22 mouse cellular contexts compared by ENCODE assay signal in the genomic region with DNA sequence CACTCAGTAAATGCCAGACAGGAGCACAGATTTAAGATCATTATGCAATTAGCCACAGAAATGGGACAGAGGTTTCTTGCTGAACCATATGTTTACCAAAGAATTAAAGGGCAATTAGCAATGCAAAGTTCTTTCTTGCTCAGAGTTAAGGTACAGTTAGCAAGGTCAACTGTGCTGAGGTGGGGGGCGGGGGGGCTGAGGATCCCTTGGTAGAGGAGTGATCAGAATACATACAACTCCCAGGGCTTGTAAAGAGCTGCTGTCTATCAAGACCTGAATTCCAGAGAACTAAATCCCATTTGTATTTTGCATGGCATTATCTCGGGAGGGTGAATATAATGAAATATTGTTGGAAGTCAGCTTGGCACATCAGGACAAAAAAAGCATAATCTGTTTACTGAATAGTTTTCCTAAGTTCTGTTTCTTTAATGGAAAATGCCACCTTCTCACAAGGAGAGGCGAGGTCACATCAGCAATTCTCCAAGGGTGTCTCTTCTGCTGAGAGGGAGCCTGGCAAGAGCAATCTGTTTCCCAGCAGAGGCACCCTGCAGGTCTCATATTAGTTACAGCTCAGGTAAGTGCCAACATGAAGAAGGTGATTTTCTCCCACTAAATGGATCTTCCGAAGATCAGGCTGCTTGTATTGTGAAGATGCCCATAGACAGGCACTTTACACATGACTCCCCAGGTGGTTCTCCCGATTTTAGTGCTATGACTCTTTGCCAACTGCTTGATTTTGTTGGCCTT.
A peak's percentile ranks its signal among the peaks of the same experiment; 100 is the strongest.
DNase-seq lines count a peak whose midpoint lies in the region; ATAC-seq and TF ChIP-seq lines count a peak whose summit lies in the region.
"Had no signal": no experiment of that assay in that cellular context is flagged by ENCODE, and none has a peak within 500 bp of the region (broad histone marks: within the 10 kb centered on the region; RNA-seq: fewer than 3 reads in every experiment).

No protein-coding gene starts in this region.

- H3K79me2 ChIP-seq in liver, adult 2 months (ENCODE audit: control insufficient read depth, insufficient read depth, low read length), result peaks cover 4% of the 10 kb centered on the region; the same call in 1 of the 2 replicates

- H3K4me2 ChIP-seq in forebrain, embryonic 14.5 days (ENCODE audit: low read length), result no peak overlapping the region
- H3K4me2 ChIP-seq in forebrain, embryonic 11.5 days (ENCODE audit: low read depth, low read length, severe bottlenecking), result no peak overlapping the region
- H3K4me2 ChIP-seq: heart, embryonic 11.5 days; liver, embryonic 12.5 days; lung, embryonic 14.5 days; neural tube, embryonic 13.5 days had no signal

- no peaks in the 10 kb centered on the region for H3K36me3 ChIP-seq in forebrain, embryonic 14.5 days (ENCODE audit: control insufficient read depth, insufficient read depth, low read length)
- H3K36me3 ChIP-seq in forebrain, embryonic 11.5 days (ENCODE audit: control insufficient read depth, insufficient read depth, low read length), result no peaks in the 10 kb centered on the region
- no peaks in the 10 kb centered on the region; the same call in 1 of the 2 replicates for H3K36me3 ChIP-seq in liver, adult 2 months (ENCODE audit: control insufficient read depth, insufficient read depth, low read length)
- H3K36me3 ChIP-seq: liver, embryonic 12.5 days; neural tube, embryonic 13.5 days had no signal

- H3K9ac ChIP-seq in forebrain, embryonic 14.5 days (ENCODE audit: low read length), result no peak overlapping the region
- no peak overlapping the region for H3K9ac ChIP-seq in forebrain, embryonic 11.5 days (ENCODE audit: low read length)
- H3K9ac ChIP-seq in liver, adult 2 months (ENCODE audit: low read depth, low read length), result no peak overlapping the region
- H3K9ac ChIP-seq: liver, embryonic 12.5 days; lung, embryonic 14.5 days; neural tube, embryonic 13.5 days had no signal

- no peak for TF ChIP-seq POLR2A in liver, adult 2 months (IDR thresholded peaks at IDR 0.05; ENCODE audit: extremely low read depth, insufficient read depth, low read length)

- peak; percentile 40; the same call in 1 of the 2 replicates for ATAC-seq in forebrain, embryonic 14.5 days
- ATAC-seq in forebrain, embryonic 11.5 days (replicated peaks; ENCODE audit: low FRiP score), result no peak
- ATAC-seq: activated CD4-positive, CD25-positive, alpha-beta regulatory T cell, adult 4 months; liver, embryonic 12.5 days had no signal

- peak; percentile 14 for DNase-seq in forebrain, embryonic 14.5 days (ENCODE audit: low spot score)
- DNase-seq in forebrain, embryonic 11.5 days (ENCODE audit: low spot score), result no peak
- DNase-seq in liver, adult 2 months (ENCODE audit: extremely low read depth, low read depth, low spot score), result peak; percentile 62
- no peak for DNase-seq in liver
- peak; percentile 8 to 15 for DNase-seq in cerebellum, postnatal 25 days
- DNase-seq in layer of hippocampus, adult 9-11 months, result no peak
- DNase-seq in left cerebral cortex, postnatal 10 days (ENCODE audit: extremely low spot score in 1 of 2, low spot score in 2 of 2), result no peak
- DNase-seq: adrenal gland, postnatal 25 days; B cell, adult 2 months; gastrocnemius, postnatal 36 days; heart, postnatal 14 days; kidney, adult 8-10 months; kidney, postnatal 25 days; lung, embryonic 14.5 days; thymus, postnatal 36 days had no signal

- H3K27me3 ChIP-seq in forebrain, embryonic 14.5 days (replicated peaks; ENCODE audit: control insufficient read depth, insufficient read depth, low read length), result no peaks in the 10 kb centered on the region
- no peaks in the 10 kb centered on the region for H3K27me3 ChIP-seq in forebrain, embryonic 11.5 days (ENCODE audit: control insufficient read depth, insufficient read depth, low read length)
- no peaks in the 10 kb centered on the region for H3K27me3 ChIP-seq in liver, adult 2 months (ENCODE audit: control insufficient read depth, insufficient read depth, low read length)
- H3K27me3 ChIP-seq: liver, embryonic 12.5 days; neural tube, embryonic 13.5 days had no signal

- intact Hi-C loops in left cerebral cortex, postnatal 10 days (cut with DNase I), result no loop called here

- 67% methylated on average over 5 of the region's 5 CpGs for WGBS in forebrain, embryonic 14.5 days
- 66% methylated on average over 5 of the region's 5 CpGs for WGBS in forebrain, embryonic 11.5 days
- 67% methylated on average over 5 of the region's 5 CpGs for WGBS in liver, adult 2 months

- TF ChIP-seq CTCF in liver, adult 2 months (IDR thresholded peaks at IDR 0.05; ENCODE audit: low read depth, low read length), result no peak

- no peaks in the 10 kb centered on the region for H3K9me3 ChIP-seq in forebrain, embryonic 14.5 days (replicated peaks; ENCODE audit: control insufficient read depth, low read length)
- no peaks in the 10 kb centered on the region for H3K9me3 ChIP-seq in forebrain, embryonic 11.5 days (ENCODE audit: control insufficient read depth, low read length)
- H3K9me3 ChIP-seq: liver, embryonic 12.5 days; neural tube, embryonic 13.5 days had no signal

- no peak overlapping the region for H3K4me3 ChIP-seq in forebrain, embryonic 14.5 days (ENCODE audit: low read depth, low read length)
- H3K4me3 ChIP-seq in forebrain, embryonic 11.5 days (ENCODE audit: low read depth, low read length), result no peak overlapping the region
- H3K4me3 ChIP-seq in liver, adult 2 months (ENCODE audit: insufficient read depth, low read depth, low read length), result no peak overlapping the region
- no peak overlapping the region for H3K4me3 ChIP-seq in brown adipose tissue, adult 24 weeks (ENCODE audit: insufficient read depth, low read depth, low read length)
- H3K4me3 ChIP-seq: erythroblast, embryonic 14.5 days; liver, embryonic 12.5 days; neural tube, embryonic 13.5 days had no signal

- peaks cover 11% of the 10 kb centered on the region for H3K4me1 ChIP-seq in forebrain, embryonic 14.5 days (ENCODE audit: control insufficient read depth, insufficient read depth, low read length)
- no peaks in the 10 kb centered on the region for H3K4me1 ChIP-seq in forebrain, embryonic 11.5 days (replicated peaks; ENCODE audit: control insufficient read depth, insufficient read depth, low read length)
- no peaks in the 10 kb centered on the region; the same call in 1 of the 2 replicates for H3K4me1 ChIP-seq in liver, adult 2 months (ENCODE audit: control insufficient read depth, insufficient read depth, low read length)
- peaks cover 2% of the 10 kb centered on the region for H3K4me1 ChIP-seq in brown adipose tissue, adult 24 weeks (ENCODE audit: control insufficient read depth, insufficient read depth, insufficient read length, low read length)
- H3K4me1 ChIP-seq: liver, embryonic 12.5 days had no signal

- no peak overlapping the region for H3K27ac ChIP-seq in forebrain, embryonic 14.5 days (ENCODE audit: low read depth, low read length)
- no peak overlapping the region for H3K27ac ChIP-seq in forebrain, embryonic 11.5 days (ENCODE audit: low read depth, low read length)
- H3K27ac ChIP-seq in liver, adult 2 months (replicated peaks; ENCODE audit: insufficient read depth, low read depth, low read length), result no peak overlapping the region
- H3K27ac ChIP-seq in brown adipose tissue, adult 24 weeks (replicated peaks; ENCODE audit: low read depth, low read length), result 0 out of 2 replicates have a peak overlapping the region, but pooled peaks have one; percentile 26
- H3K27ac ChIP-seq: liver, embryonic 12.5 days; macrophage; neural tube, embryonic 13.5 days had no signal

Comparison
In these comparisons a context has a peak if more than half of its experiments do, and no peak if none do; other contexts are left out.
1. DNase-seq: peak in forebrain, embryonic 14.5 days (single experiment), liver, adult 2 months (single experiment) and cerebellum, postnatal 25 days (2 of 2); none in forebrain, embryonic 11.5 days (single experiment), liver (single experiment), layer of hippocampus, adult 9-11 months (single experiment) and left cerebral cortex, postnatal 10 days (0 of 2).